Mouse (Mus musculus) MEL (cell line): Measurements from ENCODE around the gene Smtnl2. TPM values are rescaled to one million over a fixed set of nuclear protein-coding genes. Genes with fewer than 3 reads are reported as not detected.

Experiments
- DNase-seq: peaks from one replicate; pipeline ENCODE4 v3.0.0; 2011; ENCODE audit warnings: low read depth, low spot score
- H3K27ac ChIP-seq: 2 replicates; pipeline ENCODE4 v1.5.1; 2012; ENCODE audit warnings: low read depth, mild to moderate bottlenecking, control low read depth, low read length, moderate library complexity; ENCODE audit not compliant: control insufficient read depth
- H3K27me3 ChIP-seq, 2 experiments: fragments of 150-350 bp in 1 of 2; sonication (generic) in 1 of 2; 2 replicates each; pipeline ENCODE4 v1.6.1; 2012; ENCODE audit warnings: low read length in 2 of 2, mild to moderate bottlenecking in 2 of 2, improper control_type of control experiment in 1 of 2, moderate library complexity in 1 of 2; ENCODE audit not compliant: insufficient read depth in 2 of 2, control insufficient read depth in 1 of 2
- H3K36me3 ChIP-seq, 2 experiments: 2 replicates each; pipeline ENCODE4 v1.6.1; 2012 to 2014; ENCODE audit warnings: low read length in 2 of 2, improper control_type of control experiment in 1 of 2, inconsistent platforms in 1 of 2, mild to moderate bottlenecking in 1 of 2; ENCODE audit not compliant: insufficient read depth in 2 of 2, control insufficient read depth in 1 of 2
- H3K4me1 ChIP-seq, 2 experiments: fragments of 150-350 bp in 1 of 2; sonication (generic) in 1 of 2; 2 replicates each; pipeline ENCODE4 v1.6.1; 2012; ENCODE audit warnings: low read length in 2 of 2, improper control_type of control experiment in 1 of 2, mild to moderate bottlenecking in 1 of 2; ENCODE audit not compliant: insufficient read depth in 2 of 2, control insufficient read depth in 1 of 2
- H3K4me3 ChIP-seq, 2 experiments: fragments of 150-350 bp in 1 of 2; sonication (generic) in 1 of 2; 2 replicates each; pipeline ENCODE4 v1.5.1; 2012; ENCODE audit warnings: low read depth in 2 of 2, low read length in 2 of 2, mild to moderate bottlenecking in 2 of 2, moderate library complexity in 2 of 2, control low read depth in 1 of 2, improper control_type of control experiment in 1 of 2; ENCODE audit not compliant: control insufficient read depth in 1 of 2, insufficient read depth in 1 of 2
- H3K79me2 ChIP-seq: 2 replicates; pipeline ENCODE4 v1.6.1; 2012; ENCODE audit warnings: mild to moderate bottlenecking, low read length, moderate library complexity; ENCODE audit not compliant: control insufficient read depth, poor library complexity, insufficient read depth
- H3K9ac ChIP-seq: 2 replicates; pipeline ENCODE4 v1.6.1; 2012; ENCODE audit warnings: low read depth, mild to moderate bottlenecking, control low read depth, low read length, moderate library complexity; ENCODE audit not compliant: control insufficient read depth, poor library complexity, severe bottlenecking
- H3K9me3 ChIP-seq: fragments of 150-350 bp; sonication (generic); replicated peaks from 2 replicates; pipeline ENCODE4 v1.6.1; 2012; ENCODE audit warnings: mild to moderate bottlenecking, low read length, improper control_type of control experiment, moderate library complexity; ENCODE audit not compliant: insufficient read depth
- CHD1 ChIP-seq: IDR thresholded peaks from 2 replicates; pipeline ENCODE4 v1.6.1; 2012; ENCODE audit warnings: low read depth, mild to moderate bottlenecking, inconsistent platforms, low read length, improper control_type of control experiment
- CHD2 ChIP-seq: IDR thresholded peaks from 2 replicates; pipeline ENCODE4 v1.6.1; 2011; ENCODE audit warnings: low read length, improper control_type of control experiment
- E2F4 ChIP-seq: IDR thresholded peaks from 2 replicates; pipeline ENCODE4 v1.6.1; 2011; ENCODE audit warnings: low read depth, low read length, improper control_type of control experiment, borderline replicate concordance
- ETS1 ChIP-seq: IDR thresholded peaks from 2 replicates; pipeline ENCODE4 v1.6.1; 2012; ENCODE audit warnings: low read depth, mild to moderate bottlenecking, inconsistent platforms, low read length, improper control_type of control experiment, moderate library complexity
- GATA1 ChIP-seq: IDR thresholded peaks from 2 replicates; pipeline ENCODE4 v1.6.1; 2011; ENCODE audit warnings: low read depth, low read length, improper control_type of control experiment
- MXI1 ChIP-seq: IDR thresholded peaks from 2 replicates; pipeline ENCODE4 v1.6.1; 2011; ENCODE audit warnings: mild to moderate bottlenecking, low read depth, low read length, improper control_type of control experiment
- MYC ChIP-seq: IDR thresholded peaks from 2 replicates; pipeline ENCODE4 v1.6.1; 2011; ENCODE audit warnings: low read depth, mild to moderate bottlenecking, low read length, improper control_type of control experiment, moderate library complexity
- POLR2A ChIP-seq, 2 experiments: IDR thresholded peaks; 2 replicates each; pipeline ENCODE4 v1.6.1; 2011 to 2012; ENCODE audit warnings: low read length in 2 of 2, mild to moderate bottlenecking in 2 of 2, control low read depth in 1 of 2, improper control_type of control experiment in 1 of 2, low read depth in 1 of 2, moderate library complexity in 1 of 2; ENCODE audit not compliant: control insufficient read depth in 1 of 2, insufficient read depth in 1 of 2, poor library complexity in 1 of 2
- POLR2AphosphoS2 ChIP-seq: IDR thresholded peaks from 2 replicates; pipeline ENCODE4 v1.6.1; 2011; ENCODE audit warnings: low read length, improper control_type of control experiment
- RAD21 ChIP-seq: IDR thresholded peaks from 2 replicates; pipeline ENCODE4 v1.6.1; 2011; ENCODE audit warnings: mild to moderate bottlenecking, low read depth, low read length, improper control_type of control experiment
- TAL1 ChIP-seq: IDR thresholded peaks from 2 replicates; pipeline ENCODE4 v1.6.1; 2012; ENCODE audit warnings: mild to moderate bottlenecking, inconsistent platforms, low read length, moderate library complexity, mixed read lengths
- TBP ChIP-seq: IDR thresholded peaks from 2 replicates; pipeline ENCODE4 v1.8.0; 2011; ENCODE audit warnings: low read depth, low read length, improper control_type of control experiment
- TCF12 ChIP-seq: IDR thresholded peaks from 2 replicates; pipeline ENCODE4 v1.6.1; 2014; ENCODE audit warnings: low read depth, mild to moderate bottlenecking, inconsistent platforms, low read length, improper control_type of control experiment, moderate library complexity
- UBTF ChIP-seq: IDR thresholded peaks from 2 replicates; pipeline ENCODE4 v1.6.1; 2012; ENCODE audit warnings: low read depth, mild to moderate bottlenecking, inconsistent platforms, low read length, improper control_type of control experiment, moderate library complexity, borderline replicate concordance; ENCODE audit not compliant: insufficient read depth
- USF1 ChIP-seq: IDR thresholded peaks from 2 replicates; pipeline ENCODE4 v1.6.1; 2014; ENCODE audit warnings: low read depth, mild to moderate bottlenecking, inconsistent platforms, low read length, improper control_type of control experiment, moderate library complexity
- ZC3H11A ChIP-seq: IDR thresholded peaks from 2 replicates; pipeline ENCODE4 v1.6.1; 2012; ENCODE audit warnings: low read depth, mild to moderate bottlenecking, inconsistent platforms, low read length, improper control_type of control experiment
- ZMIZ1 ChIP-seq: IDR thresholded peaks from 2 replicates; pipeline ENCODE4 v1.6.1; 2012; ENCODE audit warnings: low read depth, mild to moderate bottlenecking, inconsistent platforms, low read length, improper control_type of control experiment, moderate library complexity
- polyA plus RNA-seq, 2 experiments: library from polyadenylated mRNA; stranded (reverse) in 1 of 2; unstranded in 1 of 2; fragments of >175 nt in 1 of 2; fragments of >200 nt in 1 of 2; gene quantifications; 2 replicates each; pipeline versions ENCODE4 v1.2.1 to v1.2.4; 2012; ENCODE audit warnings: low replicate concordance in 2 of 2, low read depth in 1 of 2; ENCODE audit not compliant: insufficient read length in 2 of 2, insufficient read depth in 1 of 2, missing spikeins in 1 of 2
- total RNA-seq: library from RNA; depleted of rRNA; stranded (reverse); fragments of 300-350 nt; gene quantifications from 2 replicates; pipeline ENCODE4 v1.2.3, GENCODE M21; 2012

Smtnl2 gene
- total and polyA plus RNA-seq, 3 experiments: 10.2 to 10.9 TPM; not detected in 1

GRCm38 (mm10) chr11:72438411-72438810 is 26.9 kb upstream of the Smtnl2 start:
- H3K4me1 ChIP-seq: peaks cover 0 to 17% of the 10 kb centered on the region in 2 experiments; a peak in 3 of 4 replicates
- no peaks in the 10 kb centered on the region for H3K27me3 ChIP-seq
- H3K9ac ChIP-seq: no peak overlapping the region
- TF ChIP-seq POLR2AphosphoS2: no peak
- no peak for TF ChIP-seq GATA1
- TF ChIP-seq CHD2: no peak
- no peak for TF ChIP-seq POLR2A (IDR thresholded peaks at IDR 0.05; ENCODE audit: control insufficient read depth in 1 of 2, insufficient read depth in 1 of 2, low read depth in 1 of 2, low read length in 2 of 2, poor library complexity in 1 of 2)
- no peak for TF ChIP-seq MXI1
- no peak for TF ChIP-seq ZC3H11A
- TF ChIP-seq ETS1: no peak
- no peak for TF ChIP-seq TBP
- TF ChIP-seq E2F4: no peak
- no peak for TF ChIP-seq TCF12
- TF ChIP-seq, all 39 proteins: peak for 0
- H3K27ac ChIP-seq: no peak overlapping the region
- H3K4me3 ChIP-seq: no peak overlapping the region
- peaks cover 8 to 11% of the 10 kb centered on the region in 2 experiments for H3K36me3 ChIP-seq
- H3K9me3 ChIP-seq: no peaks in the 10 kb centered on the region
- peaks cover 25% of the 10 kb centered on the region for H3K79me2 ChIP-seq
- DNase-seq: no peak

- H3K27me3 ChIP-seq: no peaks in the 10 kb centered on the region; a peak in 1 of 4 replicates
- no peak overlapping the region for H3K4me3 ChIP-seq
- no peak overlapping the region for H3K27ac ChIP-seq
- H3K9ac ChIP-seq: no peak overlapping the region
- H3K36me3 ChIP-seq: no peaks in the 10 kb centered on the region
- no peaks in the 10 kb centered on the region for H3K9me3 ChIP-seq
- H3K79me2 ChIP-seq: peaks cover 11% of the 10 kb centered on the region
- no peak for TF ChIP-seq MYC
- TF ChIP-seq GATA1: no peak
- TF ChIP-seq UBTF: no peak
- TF ChIP-seq CHD1: no peak
- no peak for TF ChIP-seq USF1
- TF ChIP-seq ZC3H11A: no peak
- TF ChIP-seq ZMIZ1: no peak
- no peak for TF ChIP-seq RAD21
- TF ChIP-seq TAL1: no peak
- peaks cover 0 to 6% of the 10 kb centered on the region in 2 experiments; a peak in 2 of 4 replicates for H3K4me1 ChIP-seq
- DNase-seq: no peak
These were observed 25.5 kb upstream of the Smtnl2 start for GRCm38 (mm10) chr11:72436756-72437650.
